Comparison of ENCODE assay signal across 8 mouse cellular contexts in genomic region chr11:45943891-45944642, GRCm38 (mm10). TPM values are rescaled to one million over a fixed set of nuclear protein-coding genes. Genes with fewer than 3 reads are reported as not detected.
DNase-seq lines count a peak whose midpoint lies in the region; ATAC-seq and TF ChIP-seq lines count a peak whose summit lies in the region.

No protein-coding gene starts in this region.

- peak overlapping the region; percentile 48; the same call in 1 of the 2 replicates for H3K27ac ChIP-seq in lung, embryonic 15.5 days
- peak overlapping the region; percentile 83 for H3K27ac ChIP-seq in hindbrain, embryonic 12.5 days
- no peak overlapping the region for H3K27ac ChIP-seq in liver, embryonic 14.5 days

- DNase-seq in lung, postnatal 36 days: no peak
- peak; percentile 16 for DNase-seq in T-cell, adult 2 months (ENCODE audit: low spot score)
- peak; percentile 29 for DNase-seq in embryo, embryonic 9.5 days (ENCODE audit: extremely low spot score)
- DNase-seq in liver, embryonic 14.5 days (ENCODE audit: low read depth in 3 of 3, low spot score in 3 of 3): no peak
- peak; percentile 44 for DNase-seq in retina, postnatal 1 day
- DNase-seq in yolk sac, embryonic 10.5 days (ENCODE audit: low spot score): no peak

- no peaks in the 10 kb centered on the region for H3K9me3 ChIP-seq in lung, embryonic 15.5 days
- no peaks in the 10 kb centered on the region for H3K9me3 ChIP-seq in hindbrain, embryonic 12.5 days (replicated peaks)
- H3K9me3 ChIP-seq in liver, embryonic 14.5 days (ENCODE audit: control insufficient read depth, low read length): no peaks in the 10 kb centered on the region

- peaks cover 12% of the 10 kb centered on the region for H3K4me1 ChIP-seq in lung, embryonic 15.5 days
- peaks cover 19% of the 10 kb centered on the region for H3K4me1 ChIP-seq in hindbrain, embryonic 12.5 days
- peaks cover 5 to 8% of the 10 kb centered on the region in 2 experiments for H3K4me1 ChIP-seq in liver, embryonic 14.5 days (replicated peaks; ENCODE audit: control insufficient read depth in 2 of 2, insufficient read depth in 2 of 2, low read length in 1 of 2)

- under 1% methylated on average over 49 of the region's 49 CpGs for WGBS in lung, embryonic 15.5 days
- under 1% methylated on average over 49 of the region's 49 CpGs for WGBS in hindbrain, embryonic 12.5 days
- WGBS in liver, embryonic 14.5 days (ENCODE audit: insufficient replicate concordance): under 1% methylated on average over 49 of the region's 49 CpGs

- H3K9ac ChIP-seq in lung, embryonic 15.5 days: peak overlapping the region; percentile 89
- H3K9ac ChIP-seq in hindbrain, embryonic 12.5 days: peak overlapping the region; percentile 90
- H3K9ac ChIP-seq in liver, embryonic 14.5 days (replicated peaks): peak overlapping the region; percentile 79

- peak overlapping the region; percentile 93 for H3K4me2 ChIP-seq in lung, embryonic 15.5 days
- H3K4me2 ChIP-seq in hindbrain, embryonic 12.5 days (replicated peaks): peak overlapping the region; percentile 78
- peak overlapping the region; percentile 99 for H3K4me2 ChIP-seq in liver, embryonic 14.5 days (ENCODE audit: low read depth)

- no peak for TF ChIP-seq EP300 in liver, embryonic 14.5 days (IDR thresholded peaks at IDR 0.05; ENCODE audit: low read depth)

- ATAC-seq in lung, embryonic 15.5 days (ENCODE audit: borderline replicate concordance, extremely low read depth, low FRiP score, low TSS enrichment): peak; percentile 63
- peak; percentile 60 for ATAC-seq in hindbrain, embryonic 12.5 days (ENCODE audit: low FRiP score)
- ATAC-seq in liver, embryonic 14.5 days (ENCODE audit: insufficient read depth): no peak; the same call in 1 of the 2 replicates

- no peaks in the 10 kb centered on the region for H3K27me3 ChIP-seq in lung, embryonic 15.5 days
- no peaks in the 10 kb centered on the region for H3K27me3 ChIP-seq in hindbrain, embryonic 12.5 days
- no peaks in the 10 kb centered on the region for H3K27me3 ChIP-seq in liver, embryonic 14.5 days (ENCODE audit: control insufficient read depth, insufficient read depth, low read length)

- TF ChIP-seq CTCF in liver, embryonic 14.5 days (IDR thresholded peaks at IDR 0.05; ENCODE audit: low read depth): no peak

- peak overlapping the region; percentile 90 for H3K4me3 ChIP-seq in lung, embryonic 15.5 days
- H3K4me3 ChIP-seq in hindbrain, embryonic 12.5 days: peak overlapping the region; percentile 75
- H3K4me3 ChIP-seq in liver, embryonic 14.5 days (ENCODE audit: insufficient read depth in 1 of 2, low read depth in 2 of 2, low read length in 2 of 2): peak overlapping the region; percentile 81 to 96

- 0 out of 2 replicates have a peak, but pooled peaks cover 3% of the 10 kb centered on the region for H3K36me3 ChIP-seq in lung, embryonic 15.5 days
- H3K36me3 ChIP-seq in hindbrain, embryonic 12.5 days: peaks cover 10% of the 10 kb centered on the region; the same call in 1 of the 2 replicates
- no peaks in the 10 kb centered on the region for H3K36me3 ChIP-seq in liver, embryonic 14.5 days (replicated peaks; ENCODE audit: control insufficient read depth, insufficient read depth, low read depth)

RNA-seq across cellular contexts. Expression of gene Lsm11, which starts 0.7 kb away (rescaled TPM):
- 6.3 and 6.8 TPM in 2 replicates for polyA plus RNA-seq in lung, embryonic 15.5 days (2015; fragmentation: Nextera tagmentation; extraction: Ambion mirVana)
- polyA plus RNA-seq in hindbrain, embryonic 12.5 days (2016; fragmentation: Nextera tagmentation; extraction: Ambion mirVana): 16.9 and 17.3 TPM in 2 replicates
- 2.5 and 2.6 TPM in 2 replicates for polyA plus RNA-seq in liver, embryonic 14.5 days (2012; rRNA removed)
- polyA plus RNA-seq in liver, embryonic 14.5 days (2014; fragmentation: Nextera tagmentation; extraction: Ambion mirVana): 3.4 TPM in 2 replicates

RNA-seq across cellular contexts. Expression of gene Thg1l, which starts 11.2 kb away (rescaled TPM):
- polyA plus RNA-seq in lung, embryonic 15.5 days (2015; fragmentation: Nextera tagmentation; extraction: Ambion mirVana): 12.9 and 13.2 TPM in 2 replicates
- 11.9 and 14.7 TPM in 2 replicates for polyA plus RNA-seq in hindbrain, embryonic 12.5 days (2016; fragmentation: Nextera tagmentation; extraction: Ambion mirVana)
- 5.9 and 8.7 TPM in 2 replicates for polyA plus RNA-seq in liver, embryonic 14.5 days (2012; rRNA removed)
- 6.3 and 6.5 TPM in 2 replicates for polyA plus RNA-seq in liver, embryonic 14.5 days (2014; fragmentation: Nextera tagmentation; extraction: Ambion mirVana)

RNA-seq across cellular contexts. Expression of gene Sox30, which starts 36.0 kb away (rescaled TPM):
- 0.12 and 0.20 TPM in 2 replicates for polyA plus RNA-seq in lung, embryonic 15.5 days (2015; fragmentation: Nextera tagmentation; extraction: Ambion mirVana)
- polyA plus RNA-seq in hindbrain, embryonic 12.5 days (2016; fragmentation: Nextera tagmentation; extraction: Ambion mirVana): 0.14 and 0.25 TPM in 2 replicates
- polyA plus RNA-seq in liver, embryonic 14.5 days (2012; rRNA removed): 0.02 TPM in 2 replicates
- not detected in 2 replicates for polyA plus RNA-seq in liver, embryonic 14.5 days (2014; fragmentation: Nextera tagmentation; extraction: Ambion mirVana)

Comparison
In these comparisons a context has a peak if more than half of its experiments do, and no peak if none do; other contexts are left out.
1. DNase-seq: peak in T-cell, adult 2 months (single experiment), embryo, embryonic 9.5 days (single experiment) and retina, postnatal 1 day (single experiment); none in lung, postnatal 36 days (single experiment), liver, embryonic 14.5 days (0 of 3) and yolk sac, embryonic 10.5 days (single experiment).
2. Peak in every context shown above with its lines, with median percentiles within 50 percentile points of each other: H3K4me2 ChIP-seq, H3K4me3 ChIP-seq and H3K9ac ChIP-seq.